Mouse (Mus musculus): ENCODE results near the gene Olfr1229. TPM values are rescaled to one million over a fixed set of nuclear protein-coding genes. Genes with fewer than 3 reads are reported as not detected.

Gene Olfr1229
- polyA plus RNA-seq (2012; ENCODE audit: insufficient read depth, insufficient read length, low replicate concordance, missing spikeins): not detected in 2 replicates

DNA sequence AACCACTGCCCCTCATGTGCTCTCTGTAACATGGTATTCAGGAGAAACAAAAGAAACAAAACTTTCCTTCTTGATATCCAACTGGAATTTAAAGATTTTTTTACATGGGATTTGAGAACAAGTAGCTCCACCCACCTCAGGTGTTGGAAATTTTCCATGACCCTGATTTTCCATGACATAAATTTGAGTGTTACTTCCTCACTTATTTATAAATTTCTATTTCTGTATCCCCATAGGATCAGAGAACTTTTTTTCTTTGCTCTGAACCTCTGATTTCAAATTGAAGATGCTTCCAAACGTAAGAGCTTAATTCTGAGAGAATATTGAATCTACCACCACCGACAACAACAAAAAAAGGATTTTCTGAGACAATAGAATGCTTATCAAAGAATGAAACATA, at the start of gene Olfr1229:
Gene Olfr1229, minus strand, starts transcription at position 101 of the 400 bp plus-strand sequence.
- WGBS: 70% methylated on average over 2 of the region's 2 CpGs
- H3K4me1 ChIP-seq (ENCODE audit: control insufficient read depth, insufficient read depth, low read length): no peaks in the 10 kb centered on the region
- no peak within 1 kb of the TSS for H3K27ac ChIP-seq (ENCODE audit: insufficient read depth, low read depth, low read length)
- TF ChIP-seq CTCF (IDR thresholded peaks at IDR 0.05; ENCODE audit: insufficient read depth, low read depth, low read length): no peak
- no peak for TF ChIP-seq POLR2A (IDR thresholded peaks at IDR 0.05; ENCODE audit: insufficient read depth, low read depth, low read length)
- no peak within 1 kb of the TSS for H3K4me3 ChIP-seq (ENCODE audit: insufficient read depth, low read depth, low read length)

DNA sequence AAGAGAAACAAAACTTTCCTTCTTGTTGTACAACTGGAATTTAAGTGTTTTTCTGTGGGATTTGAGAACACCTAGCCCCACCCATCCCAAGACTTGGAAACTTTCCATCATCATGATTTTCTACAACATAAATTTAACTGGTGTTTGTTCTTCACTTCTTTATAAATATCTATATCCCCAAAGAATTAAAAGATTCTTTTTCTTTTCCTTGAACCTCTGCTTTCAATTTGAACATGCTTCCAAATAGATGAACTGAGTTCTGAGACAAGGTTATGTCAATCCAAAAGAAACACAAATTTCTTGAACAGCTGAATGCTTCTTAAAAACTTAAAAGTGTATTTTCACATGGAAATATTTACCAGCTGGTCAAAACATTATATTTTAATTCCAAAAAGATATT, 41.8 kb upstream of the Olfr1229 start, which contains the start of gene Olfr1232:
Gene Olfr1232, minus strand, starts transcription at position 101 of the 400 bp plus-strand sequence.
- TF ChIP-seq CTCF (IDR thresholded peaks at IDR 0.05; ENCODE audit: insufficient read depth, low read depth, low read length): no peak
- TF ChIP-seq POLR2A (IDR thresholded peaks at IDR 0.05; ENCODE audit: insufficient read depth, low read depth, low read length): no peak
- Histone ChIP-seq H3K27ac (ENCODE audit: insufficient read depth, low read depth, low read length) (no peak within 1 kb of the TSS), H3K4me3 (ENCODE audit: insufficient read depth, low read depth, low read length) (no peak within 1 kb of the TSS), H3K4me1 (ENCODE audit: control insufficient read depth, insufficient read depth, low read length) (no peaks in the 10 kb centered on the region)

DNA sequence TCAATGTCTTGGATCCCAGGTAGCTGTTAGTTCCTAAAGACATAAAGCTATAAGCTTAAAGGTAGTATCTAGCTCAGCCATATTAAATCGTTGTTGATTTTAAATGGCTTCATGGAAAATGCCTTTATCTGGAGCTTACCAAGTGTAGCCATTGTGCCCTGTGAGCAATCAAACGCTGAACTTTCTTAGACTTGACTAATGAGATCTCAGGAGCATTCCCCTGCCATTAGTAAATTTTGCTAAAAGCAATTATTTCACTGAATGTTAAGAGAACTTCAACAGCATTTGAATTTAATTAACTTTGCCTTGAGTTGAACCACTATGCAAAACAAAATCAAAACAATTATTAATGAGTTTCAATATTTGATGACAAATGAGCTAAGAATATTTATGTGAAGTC, 19.2 kb upstream of the Olfr1229 start, which contains the start of gene Olfr1231:
Gene Olfr1231, minus strand, starts transcription at position 101 of the 400 bp plus-strand sequence.
- 47% methylated on average over 2 of the region's 2 CpGs for WGBS
- no peak within 1 kb of the TSS for H3K27ac ChIP-seq (ENCODE audit: insufficient read depth, low read depth, low read length)

DNA sequence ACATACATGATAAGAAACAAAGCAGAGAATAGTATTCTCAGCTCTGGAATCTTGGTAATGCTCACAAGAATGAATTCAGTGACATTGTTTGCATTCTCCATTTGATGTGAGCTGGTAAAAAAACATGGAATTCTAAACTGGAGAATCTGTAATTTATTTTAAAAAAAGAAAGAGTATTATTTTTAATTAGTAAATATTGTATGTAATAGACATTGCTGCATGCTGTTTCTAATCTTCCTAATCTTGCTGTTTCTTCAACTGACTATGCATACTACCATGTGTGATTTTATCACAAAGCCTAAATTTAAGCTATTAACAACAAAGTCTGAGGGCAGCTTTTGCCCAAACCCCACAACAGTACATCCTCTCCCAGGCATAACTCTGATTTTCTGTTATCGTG, 9.4 kb upstream of the Olfr1229 start, which contains the start of gene Olfr1230:
Gene Olfr1230, minus strand, starts transcription at position 101 of the 400 bp plus-strand sequence.
- no peak within 1 kb of the TSS for H3K4me3 ChIP-seq (ENCODE audit: insufficient read depth, low read depth, low read length)
- H3K4me1 ChIP-seq (ENCODE audit: control insufficient read depth, insufficient read depth, low read length): no peaks in the 10 kb centered on the region
- no peak for TF ChIP-seq POLR2A (IDR thresholded peaks at IDR 0.05; ENCODE audit: insufficient read depth, low read depth, low read length)
- no peak within 1 kb of the TSS for H3K27ac ChIP-seq (ENCODE audit: insufficient read depth, low read depth, low read length)
- 84% methylated on average over 1 of the region's 1 CpGs for WGBS

More for the DNA sequence above, 19.2 kb upstream of the Olfr1229 start, which contains the start of gene Olfr1231:
- Histone ChIP-seq H3K4me1 (ENCODE audit: control insufficient read depth, insufficient read depth, low read length) (no peaks in the 10 kb centered on the region), H3K4me3 (ENCODE audit: insufficient read depth, low read depth, low read length) (no peak within 1 kb of the TSS)
- TF ChIP-seq CTCF (IDR thresholded peaks at IDR 0.05; ENCODE audit: insufficient read depth, low read depth, low read length) (no peak), POLR2A (IDR thresholded peaks at IDR 0.05; ENCODE audit: insufficient read depth, low read depth, low read length) (no peak)

DNA sequence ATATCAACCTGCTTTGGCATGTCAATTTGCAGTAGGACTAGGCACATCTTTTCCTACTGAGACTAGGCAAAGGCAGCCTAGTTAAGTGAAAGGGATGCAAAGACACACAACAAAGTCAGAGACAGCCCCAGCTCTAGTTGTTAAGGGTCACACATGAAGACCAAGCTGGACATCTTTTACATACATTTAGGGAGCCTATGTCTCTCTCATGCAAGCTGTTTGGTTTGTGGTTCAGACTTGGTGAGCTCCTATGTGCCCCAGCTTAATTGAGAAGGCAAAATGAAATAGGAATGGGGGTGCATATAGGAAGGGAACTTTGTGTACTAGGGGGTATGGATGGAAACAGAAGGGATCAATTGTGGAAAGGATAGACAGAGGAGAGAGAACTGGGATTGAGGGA, 33.9 kb downstream of the Olfr1229 start, which contains the start of gene Olfr1228:
Gene Olfr1228, minus strand, starts transcription at position 101 of the 400 bp plus-strand sequence.
- no peak within 1 kb of the TSS for H3K27ac ChIP-seq (ENCODE audit: insufficient read depth, low read depth, low read length)
- no peak within 1 kb of the TSS for H3K4me3 ChIP-seq (ENCODE audit: insufficient read depth, low read depth, low read length)
- H3K4me1 ChIP-seq (ENCODE audit: control insufficient read depth, insufficient read depth, low read length): no peaks in the 10 kb centered on the region
- TF ChIP-seq POLR2A (IDR thresholded peaks at IDR 0.05; ENCODE audit: insufficient read depth, low read depth, low read length) (no peak), CTCF (IDR thresholded peaks at IDR 0.05; ENCODE audit: insufficient read depth, low read depth, low read length) (no peak)

Other genes with a start within 250 kb of the Olfr1229 start
- gene Olfr1218, start 226.8 kb downstream of the Olfr1229 start, polyA plus RNA-seq (2012; ENCODE audit: insufficient read depth, insufficient read length, low replicate concordance, missing spikeins): not detected in 2 replicates
- not detected in 2 replicates for gene Olfr1219, start 204.5 kb downstream of the Olfr1229 start, polyA plus RNA-seq (2012; ENCODE audit: insufficient read depth, insufficient read length, low replicate concordance, missing spikeins)
- not detected in 2 replicates for gene Olfr1220, start 181.2 kb downstream of the Olfr1229 start, polyA plus RNA-seq (2012; ENCODE audit: insufficient read depth, insufficient read length, low replicate concordance, missing spikeins)
- gene Olfr1221, start 170.7 kb downstream of the Olfr1229 start, polyA plus RNA-seq (2012; ENCODE audit: insufficient read depth, insufficient read length, low replicate concordance, missing spikeins): not detected in 2 replicates
- gene Olfr1222, start 155.0 kb downstream of the Olfr1229 start, polyA plus RNA-seq (2012; ENCODE audit: insufficient read depth, insufficient read length, low replicate concordance, missing spikeins): not detected in 2 replicates
- gene Olfr1223, start 136.5 kb downstream of the Olfr1229 start, polyA plus RNA-seq (2012; ENCODE audit: insufficient read depth, insufficient read length, low replicate concordance, missing spikeins): not detected in 2 replicates
- not detected in 2 replicates for gene Olfr1224-ps1, start 123.9 kb downstream of the Olfr1229 start, polyA plus RNA-seq (2012; ENCODE audit: insufficient read depth, insufficient read length, low replicate concordance, missing spikeins)
- gene Olfr1225, start 113.3 kb downstream of the Olfr1229 start, polyA plus RNA-seq (2012; ENCODE audit: insufficient read depth, insufficient read length, low replicate concordance, missing spikeins): not detected in 2 replicates
- gene Olfr1226, start 88.0 kb downstream of the Olfr1229 start, polyA plus RNA-seq (2012; ENCODE audit: insufficient read depth, insufficient read length, low replicate concordance, missing spikeins): not detected in 2 replicates
- gene Olfr1228, start 34.0 kb downstream of the Olfr1229 start, polyA plus RNA-seq (2012; ENCODE audit: insufficient read depth, insufficient read length, low replicate concordance, missing spikeins): not detected in 2 replicates
- not detected in 2 replicates for gene Olfr1230, start 9.3 kb upstream of the Olfr1229 start, polyA plus RNA-seq (2012; ENCODE audit: insufficient read depth, insufficient read length, low replicate concordance, missing spikeins)
- not detected in 2 replicates for gene Olfr1231, start 19.1 kb upstream of the Olfr1229 start, polyA plus RNA-seq (2012; ENCODE audit: insufficient read depth, insufficient read length, low replicate concordance, missing spikeins)
- gene Olfr1232, start 41.7 kb upstream of the Olfr1229 start, polyA plus RNA-seq (2012; ENCODE audit: insufficient read depth, insufficient read length, low replicate concordance, missing spikeins): not detected in 2 replicates
- gene Olfr1233, start 54.4 kb upstream of the Olfr1229 start, polyA plus RNA-seq (2012; ENCODE audit: insufficient read depth, insufficient read length, low replicate concordance, missing spikeins): not detected in 2 replicates
- not detected in 2 replicates for gene Olfr1234, start 76.9 kb upstream of the Olfr1229 start, polyA plus RNA-seq (2012; ENCODE audit: insufficient read depth, insufficient read length, low replicate concordance, missing spikeins)
- gene Olfr1238, start 121.7 kb upstream of the Olfr1229 start, polyA plus RNA-seq (2012; ENCODE audit: insufficient read depth, insufficient read length, low replicate concordance, missing spikeins): not detected in 2 replicates
- gene Olfr1239, start 132.4 kb upstream of the Olfr1229 start, polyA plus RNA-seq (2012; ENCODE audit: insufficient read depth, insufficient read length, low replicate concordance, missing spikeins): not detected in 2 replicates
- gene Olfr1240, start 155.0 kb upstream of the Olfr1229 start, polyA plus RNA-seq (2012; ENCODE audit: insufficient read depth, insufficient read length, low replicate concordance, missing spikeins): not detected in 2 replicates
- not detected in 2 replicates for gene Olfr1241, start 199.1 kb upstream of the Olfr1229 start, polyA plus RNA-seq (2012; ENCODE audit: insufficient read depth, insufficient read length, low replicate concordance, missing spikeins)
- not detected in 2 replicates for gene Olfr1242, start 210.3 kb upstream of the Olfr1229 start, polyA plus RNA-seq (2012; ENCODE audit: insufficient read depth, insufficient read length, low replicate concordance, missing spikeins)
- not detected in 2 replicates for gene Olfr1243, start 243.5 kb upstream of the Olfr1229 start, polyA plus RNA-seq (2012; ENCODE audit: insufficient read depth, insufficient read length, low replicate concordance, missing spikeins)